Mouse (Mus musculus): ENCODE data around the gene Cd81. TPM values are rescaled to one million over a fixed set of nuclear protein-coding genes. Genes with fewer than 3 reads are reported as not detected.

Gene Cd81
- 765 and 788 TPM in 2 replicates for polyA plus RNA-seq (2015; fragmentation: Nextera tagmentation; extraction: Ambion mirVana)

- peaks cover 38% of the 10 kb centered on the region for H3K4me1 ChIP-seq (replicated peaks; ENCODE audit: control insufficient read depth, insufficient read depth, low read length)
- peak within 1 kb of the TSS; percentile 81 for H3K4me2 ChIP-seq (ENCODE audit: low read depth, low read length)
- peak; percentile 90 for ATAC-seq (ENCODE audit: low read depth)
- peak within 1 kb of the TSS; percentile 94 for H3K4me3 ChIP-seq (ENCODE audit: low read length)
- peak within 1 kb of the TSS; percentile 92 for H3K27ac ChIP-seq (ENCODE audit: low read length)
- 0 out of 2 replicates have a peak, but pooled peaks cover 2% of the 10 kb centered on the region for H3K36me3 ChIP-seq (ENCODE audit: control insufficient read depth, insufficient read depth, low read length)
- WGBS, result under 1% methylated on average over 37 of the region's 37 CpGs
- peak within 1 kb of the TSS; percentile 90 for H3K9ac ChIP-seq (ENCODE audit: low read length)
- no peaks in the 10 kb centered on the region for H3K27me3 ChIP-seq (ENCODE audit: control insufficient read depth, insufficient read depth, low read depth, low read length)
- H3K9me3 ChIP-seq (ENCODE audit: control insufficient read depth, low read length), result no peaks in the 10 kb centered on the region
These were observed at the start of gene Cd81 for GRCm38 (mm10) chr7:143052626-143053007. Gene Cd81 (plus strand): TSS chr7:143052739.

GRCm38 (mm10) chr7:143004727-143005343 lies 47.7 kb upstream of the Cd81 start, which contains the start of gene Tspan32:
Gene Tspan32 (plus strand): TSS chr7:143005046.
- Histone ChIP-seq H3K9me3 (ENCODE audit: control insufficient read depth, low read length) (no peaks in the 10 kb centered on the region), H3K27me3 (ENCODE audit: control insufficient read depth, insufficient read depth, low read depth, low read length) (no peaks in the 10 kb centered on the region), H3K4me2 (ENCODE audit: low read depth, low read length) (no peak within 1 kb of the TSS; the same call in 1 of the 2 replicates), H3K4me1 (replicated peaks; ENCODE audit: control insufficient read depth, insufficient read depth, low read length) (peaks cover 35% of the 10 kb centered on the region), H3K4me3 (ENCODE audit: low read length) (no peak within 1 kb of the TSS), H3K9ac (ENCODE audit: low read length) (peak within 1 kb of the TSS; percentile 25; the same call in 1 of the 2 replicates), H3K27ac (ENCODE audit: low read length) (peak within 1 kb of the TSS; percentile 73), H3K36me3 (ENCODE audit: control insufficient read depth, insufficient read depth, low read length) (no peaks in the 10 kb centered on the region)
- no peak for ATAC-seq (ENCODE audit: low read depth)
- WGBS, result 68% methylated on average over 4 of the region's 4 CpGs

GRCm38 (mm10) chr7:143005344-143006096 lies 47.0 kb upstream of the Cd81 start:
- Histone ChIP-seq H3K4me1 (replicated peaks; ENCODE audit: control insufficient read depth, insufficient read depth, low read length) (peaks cover 41% of the 10 kb centered on the region), H3K4me3 (ENCODE audit: low read length) (no peak overlapping the region), H3K27me3 (ENCODE audit: control insufficient read depth, insufficient read depth, low read depth, low read length) (no peaks in the 10 kb centered on the region), H3K4me2 (ENCODE audit: low read depth, low read length) (no peak overlapping the region; the same call in 1 of the 2 replicates), H3K27ac (ENCODE audit: low read length) (peak overlapping the region; percentile 73), H3K9me3 (ENCODE audit: control insufficient read depth, low read length) (no peaks in the 10 kb centered on the region), H3K36me3 (ENCODE audit: control insufficient read depth, insufficient read depth, low read length) (no peaks in the 10 kb centered on the region), H3K9ac (ENCODE audit: low read length) (peak overlapping the region; percentile 25; the same call in 1 of the 2 replicates)
- no peak for ATAC-seq (ENCODE audit: low read depth)
- WGBS, result 84% methylated on average over 6 of the region's 6 CpGs

GRCm38 (mm10) chr7:143006097-143006755 lies 46.3 kb upstream of the Cd81 start:
- H3K9me3 ChIP-seq (ENCODE audit: control insufficient read depth, low read length), result no peaks in the 10 kb centered on the region
- H3K27me3 ChIP-seq (ENCODE audit: control insufficient read depth, insufficient read depth, low read depth, low read length), result no peaks in the 10 kb centered on the region
- H3K9ac ChIP-seq (ENCODE audit: low read length), result peak overlapping the region; percentile 43; the same call in 1 of the 2 replicates
- H3K36me3 ChIP-seq (ENCODE audit: control insufficient read depth, insufficient read depth, low read length), result no peaks in the 10 kb centered on the region
- 65% methylated on average over 2 of the region's 2 CpGs for WGBS
- H3K27ac ChIP-seq (ENCODE audit: low read length), result peak overlapping the region; percentile 73
- no peak overlapping the region for H3K4me2 ChIP-seq (ENCODE audit: low read depth, low read length)
- peaks cover 47% of the 10 kb centered on the region for H3K4me1 ChIP-seq (replicated peaks; ENCODE audit: control insufficient read depth, insufficient read depth, low read length)
- H3K4me3 ChIP-seq (ENCODE audit: low read length), result no peak overlapping the region
- ATAC-seq (ENCODE audit: low read depth), result no peak

GRCm38 (mm10) chr7:143006756-143007598 lies 45.6 kb upstream of the Cd81 start:
- peak overlapping the region; percentile 43 for H3K9ac ChIP-seq (ENCODE audit: low read length)

GRCm38 (mm10) chr7:143007599-143008369 lies 44.8 kb upstream of the Cd81 start:
- Histone ChIP-seq H3K4me1 (replicated peaks; ENCODE audit: control insufficient read depth, insufficient read depth, low read length) (peaks cover 60% of the 10 kb centered on the region), H3K36me3 (ENCODE audit: control insufficient read depth, insufficient read depth, low read length) (no peaks in the 10 kb centered on the region), H3K4me2 (ENCODE audit: low read depth, low read length) (peak overlapping the region; percentile 40), H3K27ac (ENCODE audit: low read length) (peak overlapping the region; percentile 99), H3K9me3 (ENCODE audit: control insufficient read depth, low read length) (no peaks in the 10 kb centered on the region), H3K9ac (ENCODE audit: low read length) (peak overlapping the region; percentile 51), H3K27me3 (ENCODE audit: control insufficient read depth, insufficient read depth, low read depth, low read length) (no peaks in the 10 kb centered on the region), H3K4me3 (ENCODE audit: low read length) (0 out of 2 replicates have a peak overlapping the region, but pooled peaks have one; percentile 12)
- 35% methylated on average over 17 of the region's 17 CpGs for WGBS
- peak; percentile 76 for ATAC-seq (ENCODE audit: low read depth)

More at GRCm38 (mm10) chr7:143006756-143007598, 45.6 kb upstream of the Cd81 start:
- H3K27me3 ChIP-seq (ENCODE audit: control insufficient read depth, insufficient read depth, low read depth, low read length), result no peaks in the 10 kb centered on the region
- WGBS, result 83% methylated on average over 8 of the region's 8 CpGs
- peak overlapping the region; percentile 99 for H3K27ac ChIP-seq (ENCODE audit: low read length)
- H3K9me3 ChIP-seq (ENCODE audit: control insufficient read depth, low read length), result no peaks in the 10 kb centered on the region
- H3K4me2 ChIP-seq (ENCODE audit: low read depth, low read length), result no peak overlapping the region
- H3K36me3 ChIP-seq (ENCODE audit: control insufficient read depth, insufficient read depth, low read length), result no peaks in the 10 kb centered on the region
- peaks cover 54% of the 10 kb centered on the region for H3K4me1 ChIP-seq (replicated peaks; ENCODE audit: control insufficient read depth, insufficient read depth, low read length)
- H3K4me3 ChIP-seq (ENCODE audit: low read length), result no peak overlapping the region
- ATAC-seq (ENCODE audit: low read depth), result no peak

GRCm38 (mm10) chr7:143008370-143008926 lies 44.1 kb upstream of the Cd81 start:
- H3K4me1 ChIP-seq (replicated peaks; ENCODE audit: control insufficient read depth, insufficient read depth, low read length), result peaks cover 65% of the 10 kb centered on the region
- WGBS, result 27% methylated on average over 8 of the region's 8 CpGs
- H3K27me3 ChIP-seq (ENCODE audit: control insufficient read depth, insufficient read depth, low read depth, low read length), result no peaks in the 10 kb centered on the region
- peak; percentile 72 for ATAC-seq (ENCODE audit: low read depth)
- H3K4me2 ChIP-seq (ENCODE audit: low read depth, low read length), result peak overlapping the region; percentile 40
- peak overlapping the region; percentile 12; the same call in 1 of the 2 replicates for H3K4me3 ChIP-seq (ENCODE audit: low read length)
- no peaks in the 10 kb centered on the region for H3K36me3 ChIP-seq (ENCODE audit: control insufficient read depth, insufficient read depth, low read length)
- no peaks in the 10 kb centered on the region for H3K9me3 ChIP-seq (ENCODE audit: control insufficient read depth, low read length)
- peak overlapping the region; percentile 99 for H3K27ac ChIP-seq (ENCODE audit: low read length)
- peak overlapping the region; percentile 51 for H3K9ac ChIP-seq (ENCODE audit: low read length)
